Mouse (Mus musculus) MN1 (cell line): ENCODE data around the gene Ppp1r3f.

Experiments used
- DNase-seq: peaks from one replicate; pipeline ENCODE4 v3.0.0-alpha.2; 2016; ENCODE audit warnings: low spot score

Gene Ppp1r3f

GRCm38 (mm10) chrX:7553474-7553873 lies 20.6 kb downstream of the Ppp1r3f start:
- no peak for DNase-seq

- DNase-seq = peak; percentile 63
Measured at GRCm38 (mm10) chrX:7524961-7525360, 49.1 kb downstream of the Ppp1r3f start.
